Mouse (Mus musculus): Measurements from ENCODE around the gene Zfp652.

The Zfp652 gene

GRCm38 (mm10) chr11:95764806-95765205 lies 52.3 kb downstream of the Zfp652 start:
- DNase-seq (ENCODE audit: extremely low read depth, low read depth, low spot score): no peak

GRCm38 (mm10) chr11:95765334-95765733 lies 52.9 kb downstream of the Zfp652 start:
- DNase-seq (ENCODE audit: extremely low read depth, low read depth, low spot score): no peak

- DNase-seq (ENCODE audit: extremely low read depth, low read depth, low spot score): no peak
Measured at GRCm38 (mm10) chr11:95768244-95768643, 55.8 kb downstream of the Zfp652 start.

- no peak for DNase-seq (ENCODE audit: extremely low read depth, low read depth, low spot score)
Measured at GRCm38 (mm10) chr11:95769208-95769607, 56.7 kb downstream of the Zfp652 start.

GRCm38 (mm10) chr11:95770720-95771364 lies 58.4 kb downstream of the Zfp652 start:
- DNase-seq (ENCODE audit: extremely low read depth, low read depth, low spot score): no peak

- no peak for DNase-seq (ENCODE audit: extremely low read depth, low read depth, low spot score)
Measured at GRCm38 (mm10) chr11:95771665-95772064, 59.2 kb downstream of the Zfp652 start.

GRCm38 (mm10) chr11:95773264-95773663 lies 60.8 kb downstream of the Zfp652 start:
- no peak for DNase-seq (ENCODE audit: extremely low read depth, low read depth, low spot score)

- DNase-seq (ENCODE audit: extremely low read depth, low read depth, low spot score): peak; percentile 98
Measured at GRCm38 (mm10) chr11:95777323-95778297, 65.1 kb downstream of the Zfp652 start.

GRCm38 (mm10) chr11:95778831-95779251 lies 66.4 kb downstream of the Zfp652 start:
- no peak for DNase-seq (ENCODE audit: extremely low read depth, low read depth, low spot score)

GRCm38 (mm10) chr11:95779366-95779765 lies 66.9 kb downstream of the Zfp652 start:
- DNase-seq (ENCODE audit: extremely low read depth, low read depth, low spot score): no peak

GRCm38 (mm10) chr11:95780480-95780879 lies 68.0 kb downstream of the Zfp652 start:
- DNase-seq (ENCODE audit: extremely low read depth, low read depth, low spot score): no peak

- no peak for DNase-seq (ENCODE audit: extremely low read depth, low read depth, low spot score)
Measured at GRCm38 (mm10) chr11:95781557-95781956, 69.1 kb downstream of the Zfp652 start.

GRCm38 (mm10) chr11:95783457-95783856 lies 71.0 kb downstream of the Zfp652 start:
- no peak for DNase-seq (ENCODE audit: extremely low read depth, low read depth, low spot score)

- DNase-seq (ENCODE audit: extremely low read depth, low read depth, low spot score): no peak
Measured at GRCm38 (mm10) chr11:95783958-95784357, 71.5 kb downstream of the Zfp652 start.

- DNase-seq (ENCODE audit: extremely low read depth, low read depth, low spot score): no peak
Measured at GRCm38 (mm10) chr11:95785675-95786074, 73.2 kb downstream of the Zfp652 start.

GRCm38 (mm10) chr11:95786511-95786910 lies 74.0 kb downstream of the Zfp652 start:
- DNase-seq (ENCODE audit: extremely low read depth, low read depth, low spot score): no peak

GRCm38 (mm10) chr11:95789451-95789891 lies 77.0 kb downstream of the Zfp652 start:
- DNase-seq (ENCODE audit: extremely low read depth, low read depth, low spot score): no peak

GRCm38 (mm10) chr11:95791787-95792186 lies 79.3 kb downstream of the Zfp652 start:
- DNase-seq (ENCODE audit: extremely low read depth, low read depth, low spot score): no peak

- DNase-seq (ENCODE audit: extremely low read depth, low read depth, low spot score): no peak
Measured at GRCm38 (mm10) chr11:95792950-95793509, 80.6 kb downstream of the Zfp652 start.

- DNase-seq (ENCODE audit: extremely low read depth, low read depth, low spot score): no peak
Measured at GRCm38 (mm10) chr11:95794201-95794600, 81.7 kb downstream of the Zfp652 start.

GRCm38 (mm10) chr11:95795582-95795981 lies 83.1 kb downstream of the Zfp652 start:
- DNase-seq (ENCODE audit: extremely low read depth, low read depth, low spot score): no peak

- no peak for DNase-seq (ENCODE audit: extremely low read depth, low read depth, low spot score)
Measured at GRCm38 (mm10) chr11:95805010-95805409, 92.5 kb downstream of the Zfp652 start.
